Mouse (Mus musculus) C2C12 (cell line): ENCODE measurements around the gene Relb. TPM values are rescaled to one million over a fixed set of nuclear protein-coding genes. Genes with fewer than 3 reads are reported as not detected.

Experiments
- H3K27me3 ChIP-seq: one replicate; pipeline ENCODE4 v1.6.1; 2011; ENCODE audit not compliant: control insufficient read depth, insufficient read depth, insufficient read length
- H3K36me3 ChIP-seq: one replicate; pipeline ENCODE4 v1.6.1; 2011; ENCODE audit not compliant: control insufficient read depth, insufficient read depth
- H3K4me3 ChIP-seq: one replicate; pipeline ENCODE4 v1.5.1; 2011; ENCODE audit warnings: mild to moderate bottlenecking, control low read depth; ENCODE audit not compliant: poor library complexity, insufficient read depth, severe bottlenecking
- H3K79me2 ChIP-seq: one replicate; pipeline ENCODE4 v1.6.1; 2011; ENCODE audit not compliant: control insufficient read depth, insufficient read depth
- H3K79me3 ChIP-seq: one replicate; pipeline ENCODE4 v1.6.1; 2011; ENCODE audit warnings: low read depth, control low read depth
- H3ac ChIP-seq: one replicate; pipeline ENCODE3; 2011; ENCODE audit warnings: low read depth; ENCODE audit not compliant: control insufficient read depth, insufficient read length
- CEBPB ChIP-seq: IDR thresholded peaks from one replicate; pipeline ENCODE4 v1.6.1; 2011; ENCODE audit warnings: low read depth, mild to moderate bottlenecking, control low read depth, moderate library complexity
- CTCF ChIP-seq: IDR thresholded peaks from one replicate; pipeline ENCODE4 v1.5.1; 2011; ENCODE audit not compliant: control insufficient read depth, insufficient read depth, insufficient read length
- FOSL1 ChIP-seq: IDR thresholded peaks from one replicate; pipeline ENCODE4 v1.8.0; 2011; ENCODE audit warnings: mild to moderate bottlenecking, low read length; ENCODE audit not compliant: poor library complexity, insufficient read depth, severe bottlenecking
- MAX ChIP-seq: IDR thresholded peaks from one replicate; pipeline ENCODE4 v1.6.1; 2011; ENCODE audit warnings: mild to moderate bottlenecking, control low read depth
- MYOD1 ChIP-seq: IDR thresholded peaks from one replicate; pipeline ENCODE4 v1.6.1; 2011; ENCODE audit warnings: low read depth; ENCODE audit not compliant: control insufficient read depth, insufficient read length
- MYOG ChIP-seq: IDR thresholded peaks from one replicate; pipeline ENCODE4 v1.6.1; 2011; ENCODE audit not compliant: control insufficient read depth, insufficient read length; ENCODE audit errors: extremely low read depth
- USF1 ChIP-seq: IDR thresholded peaks from one replicate; pipeline ENCODE4 v1.6.1; 2011; ENCODE audit warnings: low read depth, mild to moderate bottlenecking, control low read depth, moderate library complexity
- polyA plus RNA-seq: library from polyadenylated mRNA; unstranded; fragments of >200 nt; fragmentation: generic; extraction: Trizol; gene quantifications from one replicate; pipeline ENCODE4 v1.2.1, GENCODE M21; 2012; ENCODE audit warnings: missing spikeins

The Relb gene
- polyA plus RNA-seq, 1 experiment, result 11.1 TPM

- peaks cover 3% of the 10 kb centered on the region for H3K27me3 ChIP-seq
- no peak for TF ChIP-seq FOSL1
- no peak for TF ChIP-seq MAX
- no peak for TF ChIP-seq USF1
- no peak for TF ChIP-seq CTCF
- no peak for TF ChIP-seq MYOD1
- no peak for TF ChIP-seq MYOG
- no peak for TF ChIP-seq CEBPB
Measured at GRCm38 (mm10) chr7:19673083-19673699, 44.0 kb upstream of the Relb start.

DNA sequence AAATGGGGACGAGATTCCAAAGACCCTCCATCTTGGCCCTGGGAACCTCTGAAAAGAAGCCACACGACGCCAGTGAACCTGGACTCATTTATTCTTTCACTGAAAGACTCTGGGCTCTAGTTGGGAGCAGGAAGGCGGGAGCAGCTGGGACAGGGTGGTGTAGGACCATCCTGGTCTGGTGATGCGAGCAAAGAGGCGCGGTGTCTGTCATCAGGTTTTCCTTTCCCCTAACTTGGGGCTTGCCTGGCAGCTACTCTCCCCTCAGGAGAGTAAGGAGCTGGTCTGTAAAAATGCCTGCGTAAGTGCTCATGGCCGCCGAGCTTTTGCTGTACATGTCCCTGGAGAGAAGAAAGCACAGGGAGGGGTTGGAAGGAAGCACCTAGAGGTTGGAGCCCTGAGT, 42.3 kb upstream of the Relb start:
- H3K36me3 ChIP-seq, result no peaks in the 10 kb centered on the region
- TF ChIP-seq FOSL1, result no peak
- no peak for TF ChIP-seq MYOG
- TF ChIP-seq MAX, result no peak
- no peak for TF ChIP-seq CTCF
- H3K27me3 ChIP-seq, result no peaks in the 10 kb centered on the region
- H3K79me2 ChIP-seq, result no peaks in the 10 kb centered on the region
- no peak overlapping the region for H3ac ChIP-seq
- no peak overlapping the region for H3K4me3 ChIP-seq
- no peaks in the 10 kb centered on the region for H3K79me3 ChIP-seq

More at GRCm38 (mm10) chr7:19673083-19673699, 44.0 kb upstream of the Relb start:
- H3K4me3 ChIP-seq, result no peak overlapping the region
- no peaks in the 10 kb centered on the region for H3K79me2 ChIP-seq
- H3K79me3 ChIP-seq, result no peaks in the 10 kb centered on the region
- H3ac ChIP-seq, result no peak overlapping the region
- H3K36me3 ChIP-seq, result no peaks in the 10 kb centered on the region

DNA sequence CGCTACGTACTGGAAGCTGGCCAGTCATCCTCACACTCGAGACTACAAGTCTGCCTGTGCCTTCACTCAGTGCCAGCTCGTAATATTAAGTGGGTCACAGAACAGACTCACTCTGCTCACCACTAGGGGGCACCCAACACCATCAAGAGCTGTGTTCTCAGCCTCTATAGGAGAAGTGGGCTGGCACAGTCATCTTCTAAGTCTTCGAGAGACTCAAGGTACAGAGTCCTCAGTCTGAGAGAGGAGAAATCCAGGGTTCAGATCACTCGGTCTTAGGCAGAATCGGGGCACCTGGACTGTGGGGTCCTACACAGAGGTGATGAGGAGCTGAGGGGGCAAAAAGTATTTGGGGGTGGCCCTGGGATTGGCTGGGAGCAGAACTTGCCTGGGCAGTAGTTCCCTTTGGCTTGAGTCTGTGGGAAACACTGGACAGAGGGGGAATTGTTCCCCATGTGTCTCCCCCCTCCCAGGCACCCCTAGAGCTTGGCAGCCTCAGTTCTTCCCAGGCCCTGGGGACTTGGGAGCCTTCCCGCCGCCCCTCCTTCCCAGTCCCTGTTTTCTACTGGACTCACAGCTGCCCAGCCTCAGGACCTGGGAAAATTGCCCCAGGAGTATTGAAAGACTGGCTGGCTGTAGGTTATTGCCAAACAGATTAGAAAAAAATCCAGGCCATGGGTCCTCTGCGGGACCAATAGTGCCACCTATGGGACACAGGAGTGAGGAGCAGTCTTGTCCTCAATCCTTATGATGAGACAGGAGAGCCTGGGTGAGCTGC, 39.9 kb upstream of the Relb start:
- H3K27me3 ChIP-seq, result no peaks in the 10 kb centered on the region
- no peaks in the 10 kb centered on the region for H3K36me3 ChIP-seq
- H3K79me3 ChIP-seq, result peaks cover 6% of the 10 kb centered on the region
- peaks cover 7% of the 10 kb centered on the region for H3K79me2 ChIP-seq
- peak overlapping the region; percentile 0 for H3ac ChIP-seq
- TF ChIP-seq CTCF (peak; percentile 84), MYOG (no peak)
- no peak overlapping the region for H3K4me3 ChIP-seq

DNA sequence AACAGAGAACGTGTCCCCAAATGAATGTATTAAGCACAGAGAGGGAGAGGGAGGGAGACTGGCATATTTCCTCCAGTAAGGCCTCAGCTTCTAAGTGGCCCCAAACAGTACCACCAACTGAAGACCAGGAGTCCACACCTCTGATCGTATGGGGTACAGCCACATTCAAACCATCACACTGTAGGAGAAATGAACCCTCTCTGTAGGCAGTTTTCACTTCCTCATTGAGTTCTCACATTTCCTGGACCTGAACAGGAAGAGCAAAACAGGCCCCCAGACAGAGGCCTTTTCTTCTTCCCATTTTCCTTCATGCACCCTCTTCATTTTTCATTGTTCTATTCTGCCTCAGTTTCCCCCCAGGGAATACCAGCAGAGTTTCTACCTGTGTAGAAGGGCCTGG, 38.2 kb upstream of the Relb start:
- H3K79me2 ChIP-seq, result peaks cover 24% of the 10 kb centered on the region
- H3K79me3 ChIP-seq, result peaks cover 20% of the 10 kb centered on the region
- no peak overlapping the region for H3K4me3 ChIP-seq
- no peak for TF ChIP-seq FOSL1
- no peak for TF ChIP-seq CTCF
- no peak for TF ChIP-seq USF1
- no peak for TF ChIP-seq MAX
- no peak overlapping the region for H3ac ChIP-seq
- no peaks in the 10 kb centered on the region for H3K36me3 ChIP-seq
- H3K27me3 ChIP-seq, result no peaks in the 10 kb centered on the region

GRCm38 (mm10) chr7:19666750-19667149, 37.5 kb upstream of the Relb start:
- Histone ChIP-seq H3K27me3 (no peaks in the 10 kb centered on the region), H3K36me3 (no peaks in the 10 kb centered on the region), H3K79me2 (peaks cover 31% of the 10 kb centered on the region), H3ac (no peak overlapping the region), H3K79me3 (peaks cover 26% of the 10 kb centered on the region), H3K4me3 (no peak overlapping the region)
- no peak for TF ChIP-seq MYOG
- no peak for TF ChIP-seq CTCF
- no peak for TF ChIP-seq USF1
- TF ChIP-seq CEBPB, result no peak
- no peak for TF ChIP-seq FOSL1
- no peak for TF ChIP-seq MYOD1
- no peak for TF ChIP-seq MAX

- no peak for TF ChIP-seq USF1
- no peak for TF ChIP-seq CEBPB
- no peak for TF ChIP-seq MAX
- TF ChIP-seq MYOG, result no peak
- TF ChIP-seq FOSL1, result no peak
- TF ChIP-seq CTCF, result no peak
- no peak for TF ChIP-seq MYOD1
- peaks cover 46% of the 10 kb centered on the region for H3K79me2 ChIP-seq
- H3K36me3 ChIP-seq, result no peaks in the 10 kb centered on the region
- peak within 1 kb of the TSS; percentile 79 for H3K4me3 ChIP-seq
- H3K79me3 ChIP-seq, result peaks cover 39% of the 10 kb centered on the region
- peak within 1 kb of the TSS; percentile 97 for H3ac ChIP-seq
- H3K27me3 ChIP-seq, result no peaks in the 10 kb centered on the region
Measured at GRCm38 (mm10) chr7:19664955-19665841, 36.0 kb upstream of the Relb start, which contains the start of gene Clptm1. Gene Clptm1, minus strand, starts transcription at chr7:19665033.
